Mouse (Mus musculus): ENCODE data around the gene Rabgap1l. TPM values are rescaled to one million over a fixed set of nuclear protein-coding genes. Genes with fewer than 3 reads are reported as not detected.
A peak's percentile ranks its signal among the peaks of the same experiment; 100 is the strongest.

Gene Rabgap1l
- polyA plus RNA-seq, 1 experiment from 2014 or later: 27.0 TPM

DNA sequence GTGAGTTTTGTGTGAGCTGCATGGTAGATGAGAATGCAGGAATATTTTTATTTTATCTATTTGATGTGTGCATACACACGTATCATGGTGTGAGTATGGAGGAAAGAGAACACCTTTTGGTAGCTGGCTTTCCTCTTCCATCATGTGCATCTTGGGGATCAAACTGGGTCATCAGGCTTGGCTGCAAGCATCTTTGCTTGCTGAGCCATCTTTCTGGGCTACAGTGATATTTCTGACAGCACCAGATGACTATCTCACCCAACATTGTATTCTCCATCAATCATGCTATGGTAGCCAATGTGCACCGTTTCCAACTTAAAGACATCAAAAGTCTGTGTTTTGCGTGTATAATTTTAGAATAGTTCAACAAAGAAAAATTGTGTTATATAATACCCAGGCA lies 30.6 kb upstream of the Rabgap1l start:
- ATAC-seq (ENCODE audit: insufficient read depth, low FRiP score): no peak
- Histone ChIP-seq H3K4me3 (replicated peaks; ENCODE audit: low read length) (no peak overlapping the region), H3K9me3 (replicated peaks; ENCODE audit: control insufficient read depth, low read length) (no peaks in the 10 kb centered on the region), H3K27ac (ENCODE audit: low read length) (no peak overlapping the region), H3K9ac (ENCODE audit: low read length) (no peak overlapping the region), H3K4me2 (ENCODE audit: low read depth, low read length) (no peak overlapping the region), H3K4me1 (ENCODE audit: control insufficient read depth, insufficient read depth, low read length) (no peaks in the 10 kb centered on the region), H3K27me3 (ENCODE audit: control insufficient read depth, insufficient read depth, low read length) (no peaks in the 10 kb centered on the region), H3K36me3 (ENCODE audit: control insufficient read depth, insufficient read depth, low read length) (no peaks in the 10 kb centered on the region)
- 89% methylated on average over 3 of the region's 3 CpGs for WGBS

DNA sequence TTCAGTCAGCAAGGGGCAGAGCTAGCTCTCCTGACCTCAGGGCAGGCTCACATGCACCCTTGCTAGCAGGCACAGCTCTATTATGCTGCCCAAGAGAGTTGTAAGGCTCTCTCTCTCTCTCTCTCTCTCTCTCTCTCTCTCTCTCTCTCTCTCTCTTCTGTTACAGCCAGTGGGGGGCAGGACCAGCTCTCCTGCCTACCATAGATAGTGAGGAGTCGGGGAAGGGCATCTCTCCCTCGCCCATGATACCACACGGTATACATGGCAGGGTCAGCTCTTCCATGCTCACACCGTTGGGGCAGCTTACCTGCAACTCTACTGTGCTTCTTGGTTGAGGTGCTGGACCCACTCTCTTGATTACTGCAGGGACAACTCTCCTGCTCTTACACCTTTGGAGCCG lies 21.2 kb upstream of the Rabgap1l start:
- Histone ChIP-seq H3K9me3 (replicated peaks; ENCODE audit: control insufficient read depth, low read length) (no peaks in the 10 kb centered on the region), H3K36me3 (ENCODE audit: control insufficient read depth, insufficient read depth, low read length) (no peaks in the 10 kb centered on the region), H3K4me3 (replicated peaks; ENCODE audit: low read length) (no peak overlapping the region), H3K27ac (ENCODE audit: low read length) (no peak overlapping the region), H3K27me3 (ENCODE audit: control insufficient read depth, insufficient read depth, low read length) (no peaks in the 10 kb centered on the region), H3K4me2 (ENCODE audit: low read depth, low read length) (no peak overlapping the region), H3K4me1 (ENCODE audit: control insufficient read depth, insufficient read depth, low read length) (no peaks in the 10 kb centered on the region), H3K9ac (ENCODE audit: low read length) (no peak overlapping the region)
- 93% methylated on average over 5 of the region's 5 CpGs for WGBS
- no peak for ATAC-seq (ENCODE audit: insufficient read depth, low FRiP score)

DNA sequence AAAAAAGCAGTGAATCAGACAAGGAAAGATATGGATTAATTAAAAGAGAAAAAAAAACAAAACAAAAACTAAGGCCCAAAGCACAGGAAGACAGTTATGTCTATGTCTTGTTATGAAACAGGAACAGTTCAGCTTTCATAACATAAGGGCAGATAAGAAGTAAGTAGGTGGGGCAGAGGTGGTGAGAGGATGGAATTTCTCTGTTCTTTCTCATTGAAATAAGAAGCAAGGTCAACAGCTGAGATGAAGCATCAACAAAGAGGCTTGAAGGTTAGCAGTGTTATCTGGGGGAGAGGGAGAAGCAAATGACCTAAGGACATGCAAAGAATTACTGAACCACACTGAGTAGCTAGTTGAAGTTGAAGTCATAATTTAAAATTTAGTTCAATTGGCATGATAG lies 19.4 kb upstream of the Rabgap1l start:
- no peaks in the 10 kb centered on the region for H3K27me3 ChIP-seq (ENCODE audit: control insufficient read depth, insufficient read depth, low read length)
- no peaks in the 10 kb centered on the region for H3K36me3 ChIP-seq (ENCODE audit: control insufficient read depth, insufficient read depth, low read length)
- H3K9ac ChIP-seq (ENCODE audit: low read length): no peak overlapping the region
- ATAC-seq (ENCODE audit: insufficient read depth, low FRiP score): no peak
- no peak overlapping the region for H3K4me3 ChIP-seq (replicated peaks; ENCODE audit: low read length)
- no peak overlapping the region for H3K27ac ChIP-seq (ENCODE audit: low read length)
- no peaks in the 10 kb centered on the region for H3K9me3 ChIP-seq (replicated peaks; ENCODE audit: control insufficient read depth, low read length)
- H3K4me2 ChIP-seq (ENCODE audit: low read depth, low read length): no peak overlapping the region
- H3K4me1 ChIP-seq (ENCODE audit: control insufficient read depth, insufficient read depth, low read length): no peaks in the 10 kb centered on the region

GRCm38 (mm10) chr1:160811930-160812329 lies 18.9 kb upstream of the Rabgap1l start:
- 63% methylated on average over 1 of the region's 1 CpGs for WGBS
- H3K4me3 ChIP-seq (replicated peaks; ENCODE audit: low read length): no peak overlapping the region
- H3K27ac ChIP-seq (ENCODE audit: low read length): no peak overlapping the region
- no peaks in the 10 kb centered on the region for H3K27me3 ChIP-seq (ENCODE audit: control insufficient read depth, insufficient read depth, low read length)
- H3K9ac ChIP-seq (ENCODE audit: low read length): no peak overlapping the region
- no peaks in the 10 kb centered on the region for H3K9me3 ChIP-seq (replicated peaks; ENCODE audit: control insufficient read depth, low read length)
- H3K4me2 ChIP-seq (ENCODE audit: low read depth, low read length): no peak overlapping the region
- no peak for ATAC-seq (ENCODE audit: insufficient read depth, low FRiP score)
- H3K4me1 ChIP-seq (ENCODE audit: control insufficient read depth, insufficient read depth, low read length): no peaks in the 10 kb centered on the region
- H3K36me3 ChIP-seq (ENCODE audit: control insufficient read depth, insufficient read depth, low read length): no peaks in the 10 kb centered on the region

DNA sequence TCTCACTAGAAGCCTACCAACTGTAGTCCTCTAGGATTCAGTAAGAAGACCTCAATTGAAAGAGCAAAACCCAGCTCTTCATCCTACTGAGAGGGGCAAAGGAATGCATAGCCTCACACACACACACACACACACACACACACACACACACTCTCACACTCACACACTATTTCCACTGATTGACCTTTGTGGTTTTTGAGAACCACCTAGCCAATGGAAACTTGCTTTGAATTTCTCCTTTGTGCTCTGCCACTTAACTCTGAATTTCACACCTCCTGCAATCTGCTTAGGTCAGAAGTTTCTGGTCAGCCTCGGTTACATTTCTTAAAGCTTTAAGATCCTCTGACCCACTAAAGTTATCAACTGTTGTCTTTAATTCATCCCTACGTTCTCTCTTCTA lies 12.3 kb upstream of the Rabgap1l start:
- no peak for ATAC-seq (ENCODE audit: insufficient read depth, low FRiP score)
- Histone ChIP-seq H3K9me3 (replicated peaks; ENCODE audit: control insufficient read depth, low read length) (no peaks in the 10 kb centered on the region), H3K9ac (ENCODE audit: low read length) (no peak overlapping the region), H3K27ac (ENCODE audit: low read length) (no peak overlapping the region), H3K4me3 (replicated peaks; ENCODE audit: low read length) (no peak overlapping the region), H3K4me1 (ENCODE audit: control insufficient read depth, insufficient read depth, low read length) (no peaks in the 10 kb centered on the region), H3K36me3 (ENCODE audit: control insufficient read depth, insufficient read depth, low read length) (no peaks in the 10 kb centered on the region), H3K4me2 (ENCODE audit: low read depth, low read length) (no peak overlapping the region), H3K27me3 (ENCODE audit: control insufficient read depth, insufficient read depth, low read length) (no peaks in the 10 kb centered on the region)
- WGBS: 54% methylated on average over 2 of the region's 2 CpGs

DNA sequence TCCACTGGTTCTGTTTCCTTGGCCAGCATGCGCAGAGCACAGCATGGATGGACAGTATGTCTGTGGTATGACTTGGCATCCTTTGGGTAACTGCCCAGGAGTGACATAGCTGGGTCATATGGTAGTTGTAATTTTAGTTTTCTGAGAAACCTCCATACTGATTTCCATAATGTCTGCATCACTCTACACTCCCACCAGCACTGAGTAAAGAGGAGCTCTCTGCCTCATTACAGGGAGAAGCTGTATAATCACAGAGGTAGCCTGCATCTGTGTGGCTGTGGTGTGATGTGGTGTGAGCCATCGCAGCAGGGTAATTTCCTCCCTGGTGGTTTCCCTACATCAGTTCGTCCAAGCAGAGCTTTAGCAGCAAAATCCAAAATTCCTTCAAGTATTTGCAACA lies 7.0 kb upstream of the Rabgap1l start:
- Histone ChIP-seq H3K36me3 (ENCODE audit: control insufficient read depth, insufficient read depth, low read length) (no peaks in the 10 kb centered on the region), H3K9ac (ENCODE audit: low read length) (no peak overlapping the region), H3K27ac (ENCODE audit: low read length) (no peak overlapping the region), H3K9me3 (replicated peaks; ENCODE audit: control insufficient read depth, low read length) (no peaks in the 10 kb centered on the region), H3K4me2 (ENCODE audit: low read depth, low read length) (no peak overlapping the region), H3K27me3 (ENCODE audit: control insufficient read depth, insufficient read depth, low read length) (no peaks in the 10 kb centered on the region), H3K4me1 (ENCODE audit: control insufficient read depth, insufficient read depth, low read length) (no peaks in the 10 kb centered on the region), H3K4me3 (replicated peaks; ENCODE audit: low read length) (no peak overlapping the region)
- ATAC-seq (ENCODE audit: insufficient read depth, low FRiP score): no peak
- 82% methylated on average over 3 of the region's 3 CpGs for WGBS

DNA sequence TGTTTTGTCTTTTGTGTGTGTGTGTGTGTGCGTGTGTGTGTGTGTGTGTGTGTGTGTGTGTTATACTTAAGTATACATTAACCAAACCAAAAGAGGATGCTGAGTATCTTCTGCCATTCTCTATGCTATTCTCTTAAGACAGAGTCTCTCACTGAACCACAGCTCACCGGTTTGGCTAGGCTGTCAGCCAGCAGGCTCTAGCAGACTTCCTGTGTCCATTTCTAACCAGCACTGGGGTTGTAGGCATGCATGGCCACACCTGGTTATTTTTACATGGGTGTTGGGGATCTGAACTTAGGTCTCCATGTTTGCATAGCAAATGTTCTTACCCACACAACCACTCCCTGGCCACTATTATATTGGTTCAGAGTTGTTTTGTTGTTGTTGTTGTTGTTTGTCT lies 2.0 kb upstream of the Rabgap1l start:
- no peaks in the 10 kb centered on the region for H3K36me3 ChIP-seq (ENCODE audit: control insufficient read depth, insufficient read depth, low read length)
- 68% methylated on average over 2 of the region's 2 CpGs for WGBS
- H3K27ac ChIP-seq (ENCODE audit: low read length): no peak overlapping the region
- H3K9me3 ChIP-seq (replicated peaks; ENCODE audit: control insufficient read depth, low read length): peaks cover 3% of the 10 kb centered on the region; the same call in 1 of the 2 replicates
- 0 out of 2 replicates have a peak, but pooled peaks cover 3% of the 10 kb centered on the region for H3K4me1 ChIP-seq (ENCODE audit: control insufficient read depth, insufficient read depth, low read length)
- ATAC-seq (ENCODE audit: insufficient read depth, low FRiP score): no peak
- H3K27me3 ChIP-seq (ENCODE audit: control insufficient read depth, insufficient read depth, low read length): no peaks in the 10 kb centered on the region
- no peak overlapping the region for H3K4me2 ChIP-seq (ENCODE audit: low read depth, low read length)
- no peak overlapping the region for H3K4me3 ChIP-seq (replicated peaks; ENCODE audit: low read length)
- no peak overlapping the region for H3K9ac ChIP-seq (ENCODE audit: low read length)

DNA sequence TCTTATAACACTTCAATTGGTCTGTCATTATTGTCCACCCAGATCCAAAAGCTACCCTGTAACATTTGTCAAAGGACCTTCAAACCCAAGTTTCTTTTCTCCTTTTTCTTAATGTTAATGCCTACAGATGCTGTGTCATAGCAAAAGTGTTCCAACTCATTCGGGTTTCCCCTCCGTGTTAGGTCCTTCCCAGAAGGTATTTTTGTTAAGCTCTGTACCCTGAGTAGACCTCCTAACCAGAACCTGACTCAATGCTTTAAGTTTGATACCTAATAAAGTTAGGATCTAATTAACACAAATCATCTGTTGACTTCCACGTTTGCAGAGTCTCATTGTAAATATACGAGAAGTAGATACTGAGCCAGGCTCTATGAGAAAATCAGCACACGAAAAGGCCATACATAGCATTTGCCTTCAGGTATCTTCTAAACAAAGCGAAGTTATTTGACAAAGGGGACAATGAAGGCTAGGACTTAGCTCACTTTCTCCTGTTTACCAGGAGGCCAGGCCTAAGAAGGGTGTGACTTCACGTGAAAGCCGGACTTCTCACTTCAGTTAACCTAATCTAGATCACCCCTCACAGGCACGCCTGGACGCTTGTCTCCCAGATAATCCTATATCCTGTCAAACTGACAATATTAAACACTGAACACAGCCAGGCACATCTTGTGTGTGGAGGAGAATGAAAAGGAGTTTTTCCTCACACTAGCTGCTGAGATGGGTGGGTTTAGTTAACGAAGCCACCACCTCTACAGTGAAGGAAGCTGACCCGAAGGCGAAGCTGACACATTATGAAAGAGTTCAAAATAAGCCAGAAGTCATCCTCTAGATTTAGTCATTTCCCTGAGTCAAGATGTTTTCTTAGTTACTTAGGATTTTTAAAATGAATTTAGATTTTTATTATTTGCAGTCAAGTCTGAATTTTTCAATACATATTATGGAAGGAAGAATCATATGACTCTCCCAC lies 1.1 kb upstream of the Rabgap1l start:
- no peak overlapping the region for H3K4me2 ChIP-seq (ENCODE audit: low read depth, low read length)
- H3K36me3 ChIP-seq (ENCODE audit: control insufficient read depth, insufficient read depth, low read length): no peaks in the 10 kb centered on the region
- H3K9me3 ChIP-seq (replicated peaks; ENCODE audit: control insufficient read depth, low read length): peaks cover 3% of the 10 kb centered on the region; the same call in 1 of the 2 replicates
- no peak overlapping the region for H3K9ac ChIP-seq (ENCODE audit: low read length)
- ATAC-seq (ENCODE audit: insufficient read depth, low FRiP score): no peak
- WGBS: 66% methylated on average over 13 of the region's 13 CpGs
- 0 out of 2 replicates have a peak, but pooled peaks cover 3% of the 10 kb centered on the region for H3K4me1 ChIP-seq (ENCODE audit: control insufficient read depth, insufficient read depth, low read length)
- no peak overlapping the region for H3K4me3 ChIP-seq (replicated peaks; ENCODE audit: low read length)
- H3K27ac ChIP-seq (ENCODE audit: low read length): no peak overlapping the region
- H3K27me3 ChIP-seq (ENCODE audit: control insufficient read depth, insufficient read depth, low read length): no peaks in the 10 kb centered on the region

DNA sequence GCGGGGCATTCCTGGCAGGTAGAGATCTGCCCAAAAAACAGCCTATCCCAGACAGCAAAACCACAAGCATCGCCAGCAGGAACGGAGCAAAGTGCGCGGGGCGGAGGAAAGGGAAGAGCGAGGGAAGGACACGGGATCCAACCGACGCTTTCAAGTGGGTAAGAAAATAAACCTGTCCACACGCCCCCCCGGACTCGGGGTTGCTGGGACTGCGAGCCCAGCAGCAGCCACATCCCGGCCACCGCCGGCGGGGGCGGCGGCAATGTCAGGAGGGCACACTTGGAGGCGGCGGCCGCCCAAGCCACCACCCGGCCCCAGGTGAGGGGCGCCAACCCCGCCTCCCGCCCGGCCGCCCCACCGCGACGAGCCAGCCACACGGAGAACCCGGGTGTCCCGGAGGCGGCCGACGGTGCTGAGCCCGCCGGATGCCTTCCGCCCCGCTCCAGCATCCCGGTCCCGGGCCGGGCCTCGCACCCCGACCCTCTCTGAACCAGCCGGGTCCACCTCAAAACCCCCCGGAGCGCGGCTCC lies 790 bp downstream of the Rabgap1l start:
- H3K27me3 ChIP-seq (ENCODE audit: control insufficient read depth, insufficient read depth, low read length): no peaks in the 10 kb centered on the region

More for the DNA sequence above, 790 bp downstream of the Rabgap1l start:
- Histone ChIP-seq H3K4me1 (ENCODE audit: control insufficient read depth, insufficient read depth, low read length) (0 out of 2 replicates have a peak, but pooled peaks cover 3% of the 10 kb centered on the region), H3K27ac (ENCODE audit: low read length) (peak overlapping the region; percentile 64), H3K4me3 (replicated peaks; ENCODE audit: low read length) (peak overlapping the region; percentile 92), H3K9me3 (replicated peaks; ENCODE audit: control insufficient read depth, low read length) (peaks cover 3% of the 10 kb centered on the region; the same call in 1 of the 2 replicates), H3K9ac (ENCODE audit: low read length) (peak overlapping the region; percentile 93), H3K4me2 (ENCODE audit: low read depth, low read length) (peak overlapping the region; percentile 80), H3K36me3 (ENCODE audit: control insufficient read depth, insufficient read depth, low read length) (no peaks in the 10 kb centered on the region)
- under 1% methylated on average over 51 of the region's 51 CpGs for WGBS
- ATAC-seq (ENCODE audit: insufficient read depth, low FRiP score): peak; percentile 75

Measured in stomach, embryonic 16.5 days (tissue).